In the genomic region with DNA sequence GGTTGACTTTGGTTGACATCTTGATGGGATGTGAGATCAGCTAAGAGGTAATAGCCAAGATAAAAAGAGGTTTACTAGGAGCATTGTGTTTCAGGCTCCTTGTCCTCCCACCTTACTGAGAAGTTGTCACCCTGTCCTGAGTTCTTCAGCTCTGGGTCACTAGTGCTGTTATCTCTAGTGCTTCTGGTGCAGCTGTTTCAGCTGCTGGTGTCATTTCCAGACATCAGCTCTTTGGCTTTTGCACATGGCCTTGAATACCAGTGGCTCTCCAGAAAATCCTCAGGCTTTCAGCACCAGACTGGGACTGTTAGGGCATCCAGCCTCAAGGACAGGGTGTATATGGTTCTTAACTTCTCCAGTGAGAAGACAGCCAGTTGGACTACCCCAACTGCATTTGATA, we compare ENCODE assay signal across 31 mouse cellular contexts.
"Had no signal": no experiment of that assay in that cellular context is flagged by ENCODE, and none has a peak within 500 bp of the region (broad histone marks: within the 10 kb centered on the region; RNA-seq: fewer than 3 reads in every experiment).

No protein-coding gene starts in this region.

- H3K4me1 ChIP-seq: heart, embryonic 10.5 days; heart, embryonic 12.5 days; heart, embryonic 13.5 days; heart, embryonic 15.5 days; hindbrain, embryonic 10.5 days; hindbrain, embryonic 12.5 days; hindbrain, embryonic 13.5 days; hindbrain, embryonic 15.5 days; intestine, embryonic 15.5 days; kidney, embryonic 15.5 days had no signal

- H3K27me3 ChIP-seq: heart, embryonic 12.5 days; heart, embryonic 13.5 days; heart, embryonic 15.5 days; hindbrain, embryonic 12.5 days; hindbrain, embryonic 13.5 days; hindbrain, embryonic 15.5 days; intestine, embryonic 15.5 days; kidney, embryonic 15.5 days had no signal

- H3K27ac ChIP-seq: heart, embryonic 10.5 days; heart, embryonic 13.5 days; heart, embryonic 15.5 days; hindbrain, embryonic 10.5 days; hindbrain, embryonic 12.5 days; hindbrain, embryonic 13.5 days; hindbrain, embryonic 14.5 days; hindbrain, embryonic 15.5 days; hindbrain, postnatal 0 days; intestine, embryonic 15.5 days; kidney, embryonic 15.5 days; kidney, postnatal 0 days; layer of hippocampus, adult 2 months had no signal

- DNase-seq: heart, postnatal 10 days; heart, postnatal 14 days; heart, postnatal 36 days; heart, postnatal 4 days; kidney, adult 11 months; kidney, adult 18-20 months; kidney, adult 2 months; kidney, adult 8-10 months; kidney, adult 9 months; kidney, postnatal 10 days; kidney, postnatal 14 days; kidney, postnatal 25 days; kidney, postnatal 36 days; kidney, postnatal 4 days; layer of hippocampus, adult 9-11 months; layer of hippocampus, postnatal 36 days had no signal

- H3K4me3 ChIP-seq: heart, embryonic 10.5 days; heart, embryonic 12.5 days; heart, embryonic 13.5 days; heart, embryonic 15.5 days; hindbrain, embryonic 10.5 days; hindbrain, embryonic 12.5 days; hindbrain, embryonic 13.5 days; hindbrain, embryonic 15.5 days; intestine, embryonic 15.5 days; kidney, embryonic 15.5 days; layer of hippocampus, adult 2 months had no signal

- H3K36me3 ChIP-seq: heart, embryonic 10.5 days; heart, embryonic 12.5 days; heart, embryonic 13.5 days; heart, embryonic 15.5 days; hindbrain, embryonic 10.5 days; hindbrain, embryonic 12.5 days; hindbrain, embryonic 13.5 days; hindbrain, embryonic 15.5 days; intestine, embryonic 15.5 days; kidney, embryonic 15.5 days had no signal

- H3K4me2 ChIP-seq: heart, embryonic 11.5 days; heart, embryonic 12.5 days; heart, embryonic 13.5 days; heart, embryonic 15.5 days; hindbrain, embryonic 12.5 days; hindbrain, embryonic 13.5 days; hindbrain, embryonic 14.5 days; hindbrain, embryonic 15.5 days; intestine, embryonic 15.5 days; kidney, embryonic 15.5 days had no signal
